Mouse (Mus musculus) telencephalon, adult 2 months (tissue): ENCODE measurements around the gene Omt2a.
"Not testable (repeated sequence)": the region's sequence is repeated elsewhere in the genome, so short reads cannot be mapped to it uniquely, and the experiment has no call there.

Experiments used
- DNase-seq: peaks from one replicate; pipeline ENCODE4 v3.0.0-alpha.2; 2011; ENCODE audit warnings: low read depth, low spot score

Omt2a gene

GRCm38 (mm10) chr9:78314696-78315095, at the start of gene Omt2a:
Gene Omt2a (minus strand): TSS chr9:78314796.
- DNase-seq = no peak

- no peak for DNase-seq
Measured at GRCm38 (mm10) chr9:78363374-78363773, 48.8 kb upstream of the Omt2a start.

- no peak for DNase-seq
Measured at GRCm38 (mm10) chr9:78360484-78360872, 45.9 kb upstream of the Omt2a start.

GRCm38 (mm10) chr9:78359750-78360483, 45.3 kb upstream of the Omt2a start:
- DNase-seq = no peak

- DNase-seq = peak; percentile 16
Measured at GRCm38 (mm10) chr9:78358053-78358452, 43.5 kb upstream of the Omt2a start.

- DNase-seq = no peak
Measured at GRCm38 (mm10) chr9:78355611-78356010, 41.0 kb upstream of the Omt2a start, which contains the start of gene Gsta2. Gene Gsta2 (minus strand): TSS chr9:78355788.

GRCm38 (mm10) chr9:78354665-78355578, 40.3 kb upstream of the Omt2a start:
- no peak for DNase-seq

GRCm38 (mm10) chr9:78351504-78352220, 37.1 kb upstream of the Omt2a start:
- no peak for DNase-seq

- DNase-seq = not testable (repeated sequence)
Measured at GRCm38 (mm10) chr9:78350007-78350406, 35.4 kb upstream of the Omt2a start.

- DNase-seq = not testable (repeated sequence)
Measured at GRCm38 (mm10) chr9:78349141-78349540, 34.5 kb upstream of the Omt2a start.

GRCm38 (mm10) chr9:78348206-78349004, 33.8 kb upstream of the Omt2a start:
- not testable (repeated sequence) for DNase-seq

GRCm38 (mm10) chr9:78347004-78347403, 32.4 kb upstream of the Omt2a start:
- no peak for DNase-seq

GRCm38 (mm10) chr9:78345235-78345634, 30.6 kb upstream of the Omt2a start:
- DNase-seq = not testable (repeated sequence)

- DNase-seq = not testable (repeated sequence)
Measured at GRCm38 (mm10) chr9:78343055-78343454, 28.5 kb upstream of the Omt2a start.

GRCm38 (mm10) chr9:78342494-78342893, 27.9 kb upstream of the Omt2a start:
- DNase-seq = not testable (repeated sequence)

- DNase-seq = not testable (repeated sequence)
Measured at GRCm38 (mm10) chr9:78340324-78340723, 25.7 kb upstream of the Omt2a start.

- not testable (repeated sequence) for DNase-seq
Measured at GRCm38 (mm10) chr9:78337050-78337449, 22.5 kb upstream of the Omt2a start.

- not testable (repeated sequence) for DNase-seq
Measured at GRCm38 (mm10) chr9:78327289-78327688, 12.7 kb upstream of the Omt2a start, which contains the start of gene Omt2b. Gene Omt2b (plus strand): TSS chr9:78327589.

GRCm38 (mm10) chr9:78319499-78319898, 4.9 kb upstream of the Omt2a start:
- DNase-seq = peak; percentile 2

- DNase-seq = not testable (repeated sequence)
Measured at GRCm38 (mm10) chr9:78308122-78308521, 6.5 kb downstream of the Omt2a start.

GRCm38 (mm10) chr9:78299143-78299542, 15.5 kb downstream of the Omt2a start:
- DNase-seq = not testable (repeated sequence)
